Mouse (Mus musculus) skeletal muscle tissue, adult 2 months (tissue): ENCODE measurements around the gene Gas7.
A peak's percentile ranks its signal among the peaks of the same experiment; 100 is the strongest.

ENCODE experiments used
- DNase-seq: peaks from one replicate; pipeline ENCODE4 v3.0.0-alpha.2; 2012; ENCODE audit warnings: low read depth, low spot score

Gas7 gene

DNA sequence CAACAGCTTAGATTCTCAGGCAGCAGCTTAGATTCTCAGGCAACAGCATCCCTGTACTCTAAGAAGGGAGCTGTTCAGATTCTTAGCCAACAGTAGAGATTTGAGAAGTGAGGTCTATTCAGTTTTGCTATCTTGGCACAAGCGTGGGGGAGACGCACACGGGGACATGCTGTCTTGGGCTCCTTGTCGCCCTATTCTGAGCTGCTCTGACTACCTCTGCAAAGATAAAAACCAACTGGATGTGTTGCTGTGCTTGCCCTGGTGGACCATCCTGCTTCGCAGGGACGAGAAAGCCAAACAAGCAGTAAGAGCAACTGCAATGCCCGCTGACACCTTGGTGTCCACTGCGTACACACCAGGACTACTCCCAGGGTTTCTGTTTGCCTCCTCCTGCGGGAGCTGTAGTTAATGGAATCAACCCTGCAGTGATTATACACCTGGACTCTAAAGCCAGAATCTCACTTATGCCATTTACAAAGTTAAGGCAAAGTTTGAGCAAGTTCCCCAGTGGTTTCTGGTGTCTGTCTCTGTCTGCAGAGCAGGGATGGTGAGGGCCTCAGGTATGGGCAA lies 198.4 kb downstream of the Gas7 start:
- no peak for DNase-seq

DNA sequence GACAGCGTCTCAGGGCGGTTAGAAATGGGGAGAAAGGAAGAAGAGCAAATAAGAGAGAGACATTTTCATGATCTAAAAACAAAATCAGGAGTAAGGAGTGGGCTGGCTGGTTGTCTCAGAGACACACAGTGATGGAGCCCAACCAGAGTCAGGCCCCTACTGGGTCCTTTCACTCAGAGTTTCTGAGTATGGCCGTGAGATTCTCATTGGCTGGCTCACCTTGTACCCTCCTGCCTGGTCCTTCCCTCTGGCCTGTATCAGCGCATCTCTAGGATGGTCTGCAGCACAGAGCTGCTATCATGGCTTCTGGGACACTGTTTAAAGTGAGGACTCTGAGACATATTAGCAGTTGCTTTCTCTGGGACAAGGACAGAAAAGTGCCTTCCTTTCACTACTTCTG lies 199.3 kb downstream of the Gas7 start:
- DNase-seq = no peak

DNA sequence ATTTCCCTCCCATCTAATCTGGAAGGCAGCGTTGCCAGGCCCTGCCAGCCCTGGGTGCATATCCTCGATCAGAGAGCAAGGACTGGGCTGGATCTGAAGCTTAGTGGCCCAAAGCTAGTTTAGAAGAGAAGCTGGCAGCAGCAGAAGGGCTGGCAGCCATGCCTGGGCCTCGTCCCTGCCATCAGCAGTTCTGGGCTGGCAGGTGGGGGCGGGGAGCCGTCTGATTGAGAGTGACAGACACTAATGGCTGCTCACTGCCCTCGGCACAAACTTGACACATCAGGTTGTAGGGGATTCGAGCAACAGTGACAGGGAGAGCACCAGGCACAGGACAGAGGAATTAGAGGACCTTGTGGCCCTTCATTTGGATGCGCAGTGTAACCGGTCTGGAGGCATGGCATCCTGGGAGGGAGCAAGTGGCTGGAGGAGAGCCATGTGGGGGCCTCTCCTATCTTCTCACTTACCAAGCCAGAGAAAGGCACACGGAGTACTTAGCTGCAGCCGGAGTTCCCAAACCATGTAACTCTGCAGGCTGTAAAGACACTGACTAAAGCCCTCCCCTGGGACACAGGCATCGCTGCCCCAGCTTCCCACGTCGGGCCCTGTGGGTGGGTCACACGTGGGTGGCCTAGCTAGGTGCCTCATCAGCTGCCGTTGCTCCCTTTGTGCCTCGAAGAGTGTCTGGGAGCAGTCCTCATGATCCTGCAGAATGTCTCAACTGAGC lies 200.2 kb downstream of the Gas7 start:
- no peak for DNase-seq

DNA sequence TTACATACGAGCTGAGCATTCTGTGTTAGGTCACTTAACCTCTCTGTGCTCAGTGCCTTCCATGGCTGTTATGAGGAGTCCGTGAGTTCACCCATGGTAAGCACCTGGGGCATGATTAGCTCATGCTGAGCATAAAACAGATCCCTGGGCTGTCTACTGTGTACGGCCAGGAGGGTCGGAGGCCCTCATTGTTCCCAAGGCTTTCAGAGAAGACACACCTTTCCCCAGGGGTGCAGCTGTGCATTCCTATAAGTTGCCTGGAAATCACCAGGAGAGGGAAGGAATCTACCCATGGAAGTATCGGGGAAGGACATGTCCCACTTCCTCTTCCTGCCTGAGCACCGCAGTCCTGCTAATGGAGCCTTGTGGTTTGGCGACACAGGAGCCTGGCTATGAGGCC lies 201.1 kb downstream of the Gas7 start:
- DNase-seq = no peak

DNA sequence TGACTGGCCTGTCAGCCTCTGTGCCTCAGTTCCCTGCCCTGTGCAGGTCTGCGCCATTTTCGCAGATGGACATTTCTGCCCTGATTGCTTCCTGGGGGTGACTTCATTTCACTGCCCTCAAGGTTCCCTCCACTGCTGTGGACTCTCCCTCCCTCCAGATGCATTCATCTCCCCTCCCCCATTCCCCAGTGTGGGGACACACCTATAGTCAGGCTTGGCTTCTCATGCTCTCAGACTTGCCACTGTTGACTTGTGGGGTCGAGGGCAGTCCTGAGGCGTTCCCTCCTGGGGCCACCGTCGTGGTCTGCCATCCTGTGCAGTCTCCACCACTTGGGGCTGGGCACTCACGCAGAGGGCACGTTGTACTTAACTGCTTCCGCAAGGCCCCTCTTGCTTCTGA lies 201.6 kb downstream of the Gas7 start:
- no peak for DNase-seq

DNA sequence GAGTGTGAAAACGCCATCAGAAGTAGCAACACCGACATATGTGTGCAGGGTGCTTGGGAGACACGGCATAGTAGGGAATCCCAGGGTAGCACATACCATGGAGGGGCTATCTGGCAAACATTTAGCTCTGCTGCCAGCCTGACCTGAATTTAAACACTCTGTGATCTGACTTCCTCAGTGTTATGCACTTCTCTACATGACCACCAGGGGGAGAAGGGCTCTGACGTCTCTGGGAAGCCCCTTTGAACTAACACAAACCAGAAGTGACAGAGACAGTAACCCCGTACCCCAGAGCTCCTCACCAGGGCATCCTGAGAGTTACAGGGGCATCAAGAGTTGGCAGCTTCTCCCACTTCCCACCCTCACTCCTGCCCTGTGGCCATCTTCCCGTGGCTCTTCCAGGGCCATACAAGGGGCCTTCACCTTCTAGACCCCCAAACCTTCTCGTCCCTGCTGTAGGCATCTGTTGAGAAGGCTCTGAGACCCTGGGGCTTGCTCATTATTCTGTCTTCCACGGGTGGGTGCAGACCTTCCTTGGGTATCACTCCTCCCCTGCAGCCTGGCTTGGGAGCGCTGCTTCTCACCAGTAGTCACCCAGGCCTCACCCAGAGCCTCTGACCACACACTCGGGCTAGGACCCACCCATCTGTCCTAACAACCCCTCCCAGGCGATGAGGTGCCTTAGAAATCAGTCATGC lies 202.6 kb downstream of the Gas7 start:
- DNase-seq = no peak

DNA sequence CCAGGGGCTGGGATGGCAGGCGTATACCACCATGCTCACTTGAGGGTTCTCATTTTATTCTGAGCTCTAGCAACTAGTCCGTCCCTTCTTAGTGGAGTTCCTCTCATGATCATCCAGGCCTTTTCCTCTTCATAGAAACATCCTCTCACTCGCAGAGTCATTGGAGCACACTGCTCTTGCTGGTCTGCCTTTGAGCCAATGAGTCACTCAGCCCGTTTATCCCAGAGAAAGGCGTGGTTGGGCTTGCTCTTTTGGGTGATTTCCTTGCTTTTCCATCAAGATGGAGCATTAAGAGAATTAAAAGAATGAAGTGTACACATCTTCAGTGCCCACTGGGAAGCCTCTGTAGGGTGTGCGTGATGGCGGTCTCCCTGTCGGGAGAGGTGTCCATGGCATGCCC lies 206.2 kb downstream of the Gas7 start:
- no peak for DNase-seq

DNA sequence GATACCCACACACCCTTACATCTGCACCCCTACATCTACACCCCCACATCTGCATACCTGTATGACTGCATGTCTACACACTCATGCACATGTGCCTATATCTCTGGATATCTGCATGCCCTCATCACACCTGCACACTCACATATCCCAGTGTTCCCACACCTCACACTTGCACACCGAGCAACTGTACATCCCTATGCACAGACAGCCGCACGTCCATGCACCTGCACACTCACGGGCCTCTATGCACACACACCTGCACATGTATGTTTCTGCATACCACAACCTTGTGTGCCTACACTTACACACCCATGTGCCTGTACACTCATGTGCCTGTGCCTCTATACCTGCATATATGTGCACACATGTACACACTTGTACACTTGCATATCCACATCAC lies 208.2 kb downstream of the Gas7 start:
- no peak for DNase-seq

DNA sequence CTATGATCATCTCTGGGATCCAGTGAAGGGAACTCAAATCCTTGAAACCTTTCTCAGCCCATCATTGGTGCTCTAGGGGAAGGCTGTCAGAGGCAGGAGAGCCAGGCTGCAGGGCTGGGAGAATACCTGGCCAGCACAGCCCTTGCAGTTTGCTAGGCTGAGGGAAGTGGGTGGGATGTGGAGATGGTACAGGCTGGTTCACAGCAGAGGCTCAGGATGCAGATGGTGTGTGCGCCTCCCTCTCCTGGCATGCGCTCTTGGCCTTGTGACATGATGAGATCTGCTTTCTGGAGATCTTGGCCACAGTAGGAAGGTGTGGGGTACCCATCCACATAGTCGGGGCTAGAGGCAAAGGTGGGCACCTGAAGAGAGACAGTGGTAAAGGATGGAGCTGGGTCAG lies 209.0 kb downstream of the Gas7 start:
- DNase-seq = no peak

DNA sequence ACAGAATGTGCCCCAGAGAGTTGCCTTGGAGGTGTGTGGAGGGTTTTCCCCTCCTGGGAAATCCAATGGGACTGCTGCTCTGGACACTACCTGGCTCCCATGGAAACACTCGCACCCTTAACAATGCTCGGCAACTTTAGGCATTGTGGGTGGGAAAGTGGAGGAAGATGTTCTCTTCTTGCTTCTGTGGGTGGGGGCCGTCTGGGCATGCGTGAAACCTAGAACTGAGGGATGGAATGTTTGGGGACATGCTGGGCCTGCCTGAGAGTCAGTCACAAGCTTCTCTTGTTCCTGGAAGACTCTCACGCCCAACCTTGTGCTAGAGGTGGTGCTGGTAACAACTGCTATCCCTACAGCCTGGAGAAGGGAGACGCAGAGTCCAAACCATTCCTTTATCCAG lies 209.7 kb downstream of the Gas7 start:
- no peak for DNase-seq

DNA sequence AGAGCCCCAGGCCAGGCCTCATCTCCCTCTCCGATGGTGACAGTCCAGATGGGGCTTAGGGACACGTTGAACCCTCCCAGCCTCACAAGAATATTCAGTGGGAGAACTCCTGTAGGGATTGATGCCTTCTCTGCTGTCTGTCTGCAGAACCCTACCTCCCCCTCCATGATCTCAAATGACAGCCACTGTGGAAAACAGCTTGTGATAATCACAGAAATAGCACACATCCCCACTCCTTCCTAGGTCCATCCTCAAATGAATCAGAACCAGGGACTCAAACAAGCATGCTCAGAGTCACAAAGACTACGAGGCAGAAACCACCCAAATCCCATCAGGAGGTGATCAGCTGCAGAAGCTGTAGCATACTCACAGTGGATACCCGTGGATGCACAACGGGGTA lies 210.9 kb downstream of the Gas7 start:
- no peak for DNase-seq

DNA sequence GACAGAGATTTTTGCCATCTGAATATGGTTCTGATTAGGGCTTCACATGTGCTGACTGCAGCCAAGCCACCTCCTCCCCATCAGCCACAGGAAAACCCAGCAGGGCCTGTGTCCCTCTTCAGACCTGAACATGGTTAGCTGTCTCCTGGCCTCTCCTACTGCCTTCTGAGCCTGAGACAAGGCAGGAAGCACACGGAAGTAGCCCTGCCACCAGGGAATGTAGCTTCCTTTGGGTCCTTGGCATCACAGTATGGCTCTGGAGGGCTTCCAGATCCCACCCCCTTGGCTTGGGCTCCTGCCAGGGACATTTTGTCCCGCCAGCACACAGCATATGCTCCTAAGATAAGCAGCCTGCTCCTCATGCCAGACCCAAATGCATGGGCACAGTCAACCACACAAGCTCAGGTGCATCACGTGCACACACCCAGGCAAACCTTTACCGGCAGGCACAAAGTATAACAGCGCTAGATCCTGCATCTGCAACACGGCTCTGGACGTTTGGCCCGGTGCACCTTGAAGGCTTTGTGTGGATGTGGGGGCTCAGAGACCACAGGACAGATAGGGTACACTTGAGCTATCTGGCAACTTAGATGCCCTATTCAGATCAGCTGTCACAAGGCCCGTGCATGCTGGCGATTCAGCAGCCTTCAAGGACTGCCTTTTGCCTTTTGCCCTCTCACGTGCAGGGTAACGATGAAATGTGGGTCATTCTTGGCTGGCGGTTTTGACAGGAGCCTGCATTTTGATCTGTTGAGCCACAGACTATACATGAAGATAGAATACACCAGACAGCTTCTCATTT lies 212.5 kb downstream of the Gas7 start:
- peak; percentile 70 for DNase-seq

DNA sequence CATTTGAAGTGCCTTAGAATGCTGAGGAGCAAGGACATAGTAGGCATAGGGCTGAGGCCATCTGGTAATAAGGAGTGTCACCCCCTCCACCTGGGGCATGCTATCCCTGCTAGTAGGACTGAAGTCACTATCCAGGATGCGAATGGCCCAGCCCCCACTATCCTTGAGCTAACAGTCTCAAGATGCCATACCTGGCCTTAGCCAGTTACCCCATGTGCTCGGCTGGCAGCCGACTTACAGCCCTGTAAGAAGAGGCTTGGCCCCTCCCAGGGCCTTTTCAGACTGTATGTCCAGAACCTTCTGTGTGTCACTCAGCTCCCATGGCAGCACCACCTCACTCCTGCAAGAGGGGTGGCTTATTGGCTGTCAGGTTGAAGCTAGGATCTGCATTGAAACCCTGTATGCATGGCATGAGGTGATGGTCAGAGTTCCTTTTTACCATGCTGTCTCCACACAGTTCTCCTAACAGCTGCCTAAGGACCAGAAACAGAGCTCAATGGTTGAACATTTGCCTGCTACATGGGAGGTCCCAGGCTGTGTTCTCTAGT lies 213.3 kb downstream of the Gas7 start:
- no peak for DNase-seq

DNA sequence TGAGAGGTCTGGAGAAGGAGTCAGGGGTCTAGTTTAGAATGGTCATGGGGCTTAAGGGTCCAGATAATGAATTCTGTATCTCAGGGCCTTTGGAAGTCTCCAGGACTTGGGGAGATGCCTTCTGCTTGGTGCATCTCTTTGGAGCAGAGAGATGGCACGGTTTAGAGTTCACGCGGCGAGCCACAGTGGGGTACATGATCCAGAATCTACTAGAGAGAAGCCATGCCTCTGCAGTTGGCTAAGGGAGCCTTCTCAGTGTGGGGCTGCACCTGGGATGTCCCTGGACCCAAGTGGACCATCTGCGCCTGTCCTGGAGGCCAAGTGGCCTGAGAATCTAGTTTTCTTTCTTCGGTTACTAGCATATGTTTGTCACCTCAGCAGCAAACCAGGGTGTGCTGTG lies 214.8 kb downstream of the Gas7 start:
- no peak for DNase-seq

DNA sequence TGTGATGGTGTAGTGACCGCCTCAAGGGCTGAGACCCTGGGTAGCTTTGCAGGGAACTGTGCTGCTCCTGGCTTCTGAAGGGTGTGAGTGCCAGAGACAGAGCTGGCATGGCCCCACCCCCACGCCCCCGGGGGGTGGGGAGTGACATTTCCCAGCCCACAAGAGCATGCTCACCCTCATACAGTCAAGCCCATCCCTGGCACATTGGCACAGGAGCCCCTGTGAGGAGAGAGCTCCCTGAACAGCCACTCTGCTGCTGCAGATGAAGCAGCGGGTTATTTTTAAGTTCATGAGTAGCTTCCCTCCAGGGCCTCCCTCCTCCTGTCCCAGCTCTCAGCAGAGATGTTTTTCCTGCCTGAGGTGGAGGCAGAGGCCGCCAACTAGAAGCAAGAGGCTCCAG lies 216.9 kb downstream of the Gas7 start:
- DNase-seq = no peak

DNA sequence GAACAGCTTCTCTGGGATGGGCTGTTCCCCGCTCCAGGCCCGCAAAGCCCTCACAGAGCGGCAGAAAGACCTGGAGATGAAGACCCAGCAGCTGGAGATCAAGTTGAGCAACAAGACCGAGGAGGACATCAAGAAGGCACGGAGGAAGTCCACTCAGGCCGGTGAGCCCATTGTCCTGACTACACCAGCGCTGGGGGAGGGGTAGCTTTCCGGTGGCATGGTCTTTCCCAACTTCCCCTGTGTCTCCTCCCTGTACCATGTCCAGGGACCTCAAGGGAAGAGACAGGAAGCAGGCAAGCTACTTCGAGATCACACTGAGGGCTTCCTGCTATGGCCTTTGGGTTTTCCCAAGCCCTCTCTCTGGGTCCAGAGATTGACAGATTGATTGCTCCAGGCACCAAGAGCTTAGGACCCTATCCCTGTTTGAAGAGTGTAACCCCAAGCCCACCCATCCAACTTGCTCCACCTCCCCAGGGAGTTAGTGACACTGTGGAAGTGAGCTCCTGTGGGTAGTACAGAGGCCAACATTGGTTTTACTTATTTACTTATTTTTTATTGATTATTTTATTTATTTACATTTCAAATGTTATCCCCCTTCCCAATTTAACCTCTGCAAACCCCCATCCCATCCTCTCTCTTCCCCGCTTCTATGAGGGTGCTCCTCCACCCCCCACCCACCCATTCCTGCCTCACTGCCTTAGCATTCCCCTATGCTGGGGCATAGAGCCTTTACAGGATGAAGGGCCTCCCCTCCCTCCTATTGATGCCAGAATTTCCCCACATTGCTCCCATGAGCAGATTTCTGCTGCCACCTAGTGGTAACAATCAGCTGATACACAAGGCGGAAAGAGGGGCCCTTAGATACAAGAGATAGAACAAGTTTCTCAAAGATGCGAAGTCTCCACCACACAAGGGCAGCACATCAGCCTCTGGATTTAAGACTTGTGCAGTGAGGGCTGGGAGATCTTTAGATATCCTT lies 220.6 kb downstream of the Gas7 start:
- DNase-seq = peak; percentile 50

DNA sequence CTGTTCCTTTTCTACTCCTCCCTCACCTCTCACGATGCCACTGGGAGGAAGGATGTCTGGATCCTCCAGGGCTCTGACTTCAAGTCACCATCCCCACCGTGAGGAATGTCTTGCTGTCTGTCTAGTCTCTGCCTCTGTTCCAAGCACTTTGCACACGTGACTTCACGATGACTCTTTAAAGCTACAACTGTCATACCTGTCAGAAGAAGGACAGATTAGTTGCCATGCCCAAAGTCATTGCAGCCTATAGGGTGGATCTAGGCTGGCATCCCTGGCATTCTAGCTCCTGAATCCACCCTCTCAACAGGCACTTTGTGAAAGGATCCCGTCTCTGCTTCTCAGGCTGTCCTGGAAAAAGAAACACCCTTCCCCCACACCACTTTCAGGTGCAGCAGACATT lies 224.1 kb downstream of the Gas7 start:
- no peak for DNase-seq

DNA sequence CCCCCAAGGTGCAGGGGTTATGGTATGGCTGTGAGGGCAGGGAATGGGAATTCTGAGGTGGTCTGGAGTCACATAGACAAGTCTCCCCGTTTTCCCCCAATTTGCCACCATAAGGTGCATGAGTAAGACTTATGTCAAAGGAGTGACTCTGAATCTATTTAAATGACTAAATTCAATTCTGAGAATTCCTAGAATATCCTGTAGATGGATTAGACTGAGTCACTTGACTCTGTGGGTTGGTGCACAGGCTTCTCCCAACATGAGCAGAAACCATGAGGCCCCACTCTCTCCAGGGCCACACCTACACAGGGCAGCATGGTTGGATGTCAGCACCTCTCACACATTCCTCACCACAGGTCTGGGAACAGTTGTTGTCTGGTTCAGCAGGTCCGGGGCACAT lies 224.7 kb downstream of the Gas7 start:
- no peak for DNase-seq

DNA sequence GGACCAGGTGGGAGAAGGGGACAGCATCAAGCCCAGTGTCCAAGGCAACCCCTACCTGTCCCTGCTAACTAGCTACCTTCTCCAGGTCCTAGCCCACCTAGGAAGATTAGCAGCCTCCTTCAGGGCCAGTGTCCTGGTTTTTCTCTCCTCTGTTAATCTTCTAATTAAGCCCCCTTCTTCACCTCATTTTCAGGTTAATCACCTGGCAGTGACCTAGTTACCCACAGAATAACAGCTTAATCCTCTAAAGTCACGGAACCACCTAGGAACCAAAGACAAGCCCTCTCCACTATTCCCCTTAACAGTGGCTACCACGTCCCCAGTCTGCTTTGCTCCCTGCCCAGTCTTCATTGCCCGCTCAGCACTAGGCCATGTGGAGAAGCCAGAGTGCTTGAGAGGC lies 226.6 kb downstream of the Gas7 start:
- DNase-seq = no peak

DNA sequence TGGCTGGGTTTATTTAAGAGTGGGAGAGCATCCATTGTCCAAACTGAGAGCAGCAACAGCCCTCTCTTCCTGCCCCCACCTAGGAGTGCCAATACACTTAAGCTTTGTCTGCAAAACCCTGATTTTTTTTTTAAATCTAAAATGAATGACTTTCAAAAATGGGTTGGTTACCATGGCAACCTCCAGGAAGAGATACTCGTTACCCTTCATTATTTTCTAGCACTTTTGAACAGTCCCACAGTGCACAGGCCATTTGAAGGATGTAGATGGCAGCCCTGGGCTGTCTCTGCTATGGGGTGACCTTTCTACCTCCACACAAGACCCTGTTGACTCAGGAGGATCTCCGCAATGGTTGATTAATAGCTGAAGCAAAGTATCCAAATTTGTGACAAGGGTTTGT lies 230.9 kb downstream of the Gas7 start:
- no peak for DNase-seq
